Mouse (Mus musculus): ENCODE results near the gene Cadps. TPM values are rescaled to one million over a fixed set of nuclear protein-coding genes. Genes with fewer than 3 reads are reported as not detected.

Gene Cadps
- total and polyA plus RNA-seq, 3 experiments = 0.04 to 0.07 TPM; not detected in 1

GRCm38 (mm10) chr14:12592472-12593075 is 230.3 kb downstream of the Cadps start:
- dilution Hi-C loops (cut with MboI; ENCODE audit: extremely low pct_ligation_motif_present, extremely low pct_unique_long_range_greater_than_20kb, low sequenced_read_pairs) = no loop called here
- H3K79me2 ChIP-seq (replicated peaks; ENCODE audit: control insufficient read depth, extremely low read depth, insufficient read depth, poor library complexity, severe bottlenecking) = no peaks in the 10 kb centered on the region
- DNase-seq (ENCODE audit: extremely low read depth) = no peak

GRCm38 (mm10) chr14:12591829-12592228 is 231.1 kb downstream of the Cadps start:
- Histone ChIP-seq H3K4me1 (ENCODE audit: control insufficient read depth in 1 of 2, insufficient read depth in 2 of 2) (peaks cover 16% of the 10 kb centered on the region in 2 experiments; a peak in 3 of 4 replicates), H3K4me3 (replicated peaks in 1 of 3; ENCODE audit: low read depth in 2 of 3, low read length in 2 of 3, poor library complexity in 1 of 3) (no peak overlapping the region), H3K27ac (ENCODE audit: insufficient read depth, low read depth) (no peak overlapping the region), H3K27me3 (replicated peaks) (no peaks in the 10 kb centered on the region), H3K9me3 (replicated peaks; ENCODE audit: low read length) (no peaks in the 10 kb centered on the region), H3K9ac (ENCODE audit: insufficient read depth, low read depth) (no peak overlapping the region), H3K4me2 (ENCODE audit: insufficient read depth, low read depth, poor library complexity, severe bottlenecking) (no peak overlapping the region), H3K36me3 (replicated peaks in 1 of 2; ENCODE audit: control insufficient read depth in 1 of 2, insufficient read depth in 1 of 2, low read length in 1 of 2) (no peaks in the 10 kb centered on the region), H3K79me2 (replicated peaks; ENCODE audit: control insufficient read depth, extremely low read depth, insufficient read depth, poor library complexity, severe bottlenecking) (no peaks in the 10 kb centered on the region)
- TF ChIP-seq ZKSCAN1 (IDR thresholded peaks at IDR 0.05; ENCODE audit: borderline replicate concordance, low read depth, low read length) (peak; percentile 49), GABPA (IDR thresholded peaks at IDR 0.05; ENCODE audit: insufficient replicate concordance, low read depth, low read length) (no peak)
- no peak for DNase-seq (ENCODE audit: extremely low read depth)
- in situ Hi-C loops (cut with MboI; ENCODE audit: low pct_ligation_motif_present, low pct_unique_long_range_greater_than_20kb, low sequenced_read_pairs) = no loop called here
- dilution Hi-C loops (cut with MboI; ENCODE audit: extremely low pct_ligation_motif_present, extremely low pct_unique_long_range_greater_than_20kb, low sequenced_read_pairs) = no loop called here

More at GRCm38 (mm10) chr14:12592472-12593075, 230.3 kb downstream of the Cadps start:
- no peak overlapping the region for H3K4me2 ChIP-seq (ENCODE audit: insufficient read depth, low read depth, poor library complexity, severe bottlenecking)
- H3K27me3 ChIP-seq (replicated peaks) = no peaks in the 10 kb centered on the region
- no peak overlapping the region for H3K9ac ChIP-seq (ENCODE audit: insufficient read depth, low read depth)
- no peak for TF ChIP-seq MAFK (IDR thresholded peaks at IDR 0.05; ENCODE audit: insufficient replicate concordance, low read length)
- no peak for TF ChIP-seq SIN3A (IDR thresholded peaks at IDR 0.05; ENCODE audit: low read length)
- no peak for TF ChIP-seq MXI1 (IDR thresholded peaks at IDR 0.05; ENCODE audit: low read depth, low read length)
- TF ChIP-seq RAD21 (IDR thresholded peaks at IDR 0.05; ENCODE audit: low read depth, low read length) = no peak
- no peak for TF ChIP-seq MAX (IDR thresholded peaks at IDR 0.05; ENCODE audit: low read length)
- TF ChIP-seq POLR2A (IDR thresholded peaks at IDR 0.05; ENCODE audit: low read depth, low read length) = no peak
- TF ChIP-seq CHD2 (IDR thresholded peaks at IDR 0.05; ENCODE audit: low read length) = no peak
- TF ChIP-seq MEF2A (IDR thresholded peaks at IDR 0.05; ENCODE audit: borderline replicate concordance, low read depth, low read length) = no peak
- no peak for TF ChIP-seq POLR2AphosphoS2 (IDR thresholded peaks at IDR 0.05; ENCODE audit: low read depth, low read length)
- no peak for TF ChIP-seq ZC3H11A (IDR thresholded peaks at IDR 0.05; ENCODE audit: low read depth, low read length)
- H3K9me3 ChIP-seq (replicated peaks; ENCODE audit: low read length) = no peaks in the 10 kb centered on the region
- peaks cover 16% of the 10 kb centered on the region in 2 experiments; a peak in 3 of 4 replicates for H3K4me1 ChIP-seq (ENCODE audit: control insufficient read depth in 1 of 2, insufficient read depth in 2 of 2)
- H3K4me3 ChIP-seq (replicated peaks in 1 of 3; ENCODE audit: low read depth in 2 of 3, low read length in 2 of 3, poor library complexity in 1 of 3) = no peak overlapping the region
- no peak overlapping the region for H3K27ac ChIP-seq (ENCODE audit: insufficient read depth, low read depth)
- no peaks in the 10 kb centered on the region for H3K36me3 ChIP-seq (replicated peaks in 1 of 2; ENCODE audit: control insufficient read depth in 1 of 2, insufficient read depth in 1 of 2, low read length in 1 of 2)
- in situ Hi-C loops (cut with MboI; ENCODE audit: low pct_ligation_motif_present, low pct_unique_long_range_greater_than_20kb, low sequenced_read_pairs) = no loop called here

- in situ Hi-C loops (cut with MboI; ENCODE audit: low pct_ligation_motif_present, low pct_unique_long_range_greater_than_20kb, low sequenced_read_pairs) (no loop called here), dilution Hi-C loops (cut with MboI; ENCODE audit: extremely low pct_ligation_motif_present, extremely low pct_unique_long_range_greater_than_20kb, low sequenced_read_pairs) (no loop called here)
- Histone ChIP-seq H3K9ac (ENCODE audit: insufficient read depth, low read depth) (no peak overlapping the region), H3K9me3 (replicated peaks; ENCODE audit: low read length) (no peaks in the 10 kb centered on the region), H3K27ac (ENCODE audit: insufficient read depth, low read depth) (no peak overlapping the region), H3K4me1 (ENCODE audit: control insufficient read depth in 1 of 2, insufficient read depth in 2 of 2) (peaks cover 2 to 9% of the 10 kb centered on the region in 2 experiments; a peak in 3 of 4 replicates), H3K4me2 (ENCODE audit: insufficient read depth, low read depth, poor library complexity, severe bottlenecking) (no peak overlapping the region), H3K79me2 (replicated peaks; ENCODE audit: control insufficient read depth, extremely low read depth, insufficient read depth, poor library complexity, severe bottlenecking) (no peaks in the 10 kb centered on the region), H3K4me3 (replicated peaks in 1 of 3; ENCODE audit: low read depth in 2 of 3, low read length in 2 of 3, poor library complexity in 1 of 3) (no peak overlapping the region), H3K36me3 (replicated peaks in 1 of 2; ENCODE audit: control insufficient read depth in 1 of 2, insufficient read depth in 1 of 2, low read length in 1 of 2) (no peaks in the 10 kb centered on the region), H3K27me3 (replicated peaks) (no peaks in the 10 kb centered on the region)
- DNase-seq (ENCODE audit: extremely low read depth) = no peak
- no peak for TF ChIP-seq E2F4 (IDR thresholded peaks at IDR 0.05; ENCODE audit: insufficient replicate concordance, low read depth, low read length)
- TF ChIP-seq HCFC1 (IDR thresholded peaks at IDR 0.05; ENCODE audit: low read depth, low read length) = no peak
- no peak for TF ChIP-seq BHLHE40 (IDR thresholded peaks at IDR 0.05; ENCODE audit: low read depth, low read length)
- TF ChIP-seq POLR2A (IDR thresholded peaks at IDR 0.05; ENCODE audit: low read depth, low read length) = no peak
- TF ChIP-seq MEF2A (IDR thresholded peaks at IDR 0.05; ENCODE audit: borderline replicate concordance, low read depth, low read length) = no peak
- no peak for TF ChIP-seq PAX5 (IDR thresholded peaks at IDR 0.05; ENCODE audit: low read length)
- TF ChIP-seq NRF1 (IDR thresholded peaks at IDR 0.05; ENCODE audit: low read depth, low read length) = no peak
These were observed 239.3 kb downstream of the Cadps start for GRCm38 (mm10) chr14:12583536-12583935.
